Mouse (Mus musculus) frontal cortex, postnatal 10 days (tissue): ENCODE measurements at regions not wholly inside any gene's neighbourhood (a gene's known extent, or its start where the extent isn't known, plus 50 kb on each side); places are given as distances from the start of the nearest gene placed in this dataset.

Experiments
- DNase-seq, 2 experiments: peaks; one replicate each; pipeline ENCODE4 v3.0.0; 2022; ENCODE audit warnings: low spot score in 2 of 2, mixed read lengths in 1 of 2

- no peak for DNase-seq
Observed at GRCm38 (mm10) chr14:68246966-68247365, 1047.1 kb downstream of the Synb start.

DNA sequence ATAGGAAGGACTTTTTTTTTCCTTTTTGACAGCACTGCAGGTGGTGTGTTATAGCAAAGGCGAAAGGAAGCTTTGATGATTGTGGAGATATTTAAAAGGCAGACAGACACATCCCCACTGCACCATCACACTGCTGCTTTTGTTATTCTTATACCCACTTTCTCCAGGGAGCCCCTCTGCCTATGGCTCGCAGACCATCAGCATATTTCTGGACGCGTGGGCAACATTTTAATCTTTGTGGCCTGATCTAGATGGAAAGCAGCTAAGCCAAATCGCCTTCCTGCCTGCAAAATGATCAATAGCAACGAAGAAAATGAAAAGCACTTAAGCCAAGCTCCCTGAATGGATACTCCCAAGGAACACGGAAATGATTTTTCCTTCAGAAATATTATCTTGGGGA lies 1054.0 kb downstream of the Synb start:
- no peak for DNase-seq

GRCm38 (mm10) chr14:68224152-68224551 lies 1069.9 kb downstream of the Synb start:
- no peak for DNase-seq

- no peak for DNase-seq
Observed at GRCm38 (mm10) chr14:68219025-68219595, 1075.0 kb downstream of the Synb start.

DNA sequence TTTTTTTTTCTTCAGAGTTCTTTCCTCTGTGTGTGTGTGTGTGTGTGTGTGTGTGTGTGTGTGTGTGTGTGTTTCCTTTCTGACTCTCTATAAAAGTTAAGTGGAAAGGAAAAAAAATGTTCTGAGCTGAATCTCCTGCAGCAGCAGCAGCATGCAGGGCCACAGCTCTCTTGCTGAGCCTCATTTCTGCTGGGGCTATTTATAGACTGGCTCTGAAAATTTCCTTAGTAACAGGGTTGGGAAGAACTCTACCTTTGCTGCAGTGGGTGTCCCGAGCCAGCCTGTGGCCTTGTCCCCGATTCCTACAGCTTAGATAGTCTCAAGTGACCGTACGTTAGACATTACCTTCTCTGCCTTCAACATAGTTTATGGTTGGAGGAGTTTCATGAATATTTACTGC lies 1075.6 kb downstream of the Synb start:
- DNase-seq: peak in 1 of 2 experiments; percentile 10

- no peak for DNase-seq
Observed at GRCm38 (mm10) chr14:68217986-68218385, 1076.1 kb downstream of the Synb start.

- DNase-seq: no peak
Observed at GRCm38 (mm10) chr14:68213879-68214278, 1080.2 kb downstream of the Synb start.

DNA sequence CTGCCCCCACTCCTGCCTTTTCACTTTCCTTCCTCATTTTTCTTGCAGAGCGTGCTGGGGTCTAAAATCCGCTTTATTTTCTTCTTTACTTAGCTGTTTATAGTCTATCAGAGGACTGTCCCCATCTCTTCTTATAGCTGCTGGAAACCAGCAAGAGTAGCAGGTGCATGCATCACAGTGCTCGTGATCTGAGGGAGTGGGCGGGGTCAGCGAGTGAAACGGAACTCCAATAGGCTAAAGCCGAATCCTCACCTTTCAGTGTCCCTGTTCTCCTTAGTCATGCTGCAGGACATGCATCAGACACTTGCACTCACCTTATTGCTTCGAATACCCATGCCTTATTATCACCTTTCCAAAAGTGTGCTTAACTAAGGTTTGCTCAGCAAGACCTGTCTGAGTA lies 1095.3 kb downstream of the Synb start:
- no peak for DNase-seq

DNA sequence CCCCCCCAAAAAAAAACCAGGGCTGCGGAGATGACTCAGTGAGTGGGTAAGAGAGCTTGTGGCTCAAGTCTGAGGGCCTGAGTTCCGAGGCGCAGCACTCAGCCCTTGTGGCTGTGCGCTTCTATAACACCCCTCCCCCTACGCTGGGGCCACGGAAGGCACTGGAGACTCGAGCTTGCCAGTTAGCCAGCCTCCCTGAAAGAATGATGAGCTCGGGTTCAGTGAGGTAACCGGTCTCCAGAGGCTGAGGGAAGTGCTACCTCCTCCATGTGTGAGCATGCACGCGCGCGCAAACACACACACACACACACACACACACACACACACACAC lies 1096.7 kb downstream of the Synb start:
- no peak for DNase-seq

DNA sequence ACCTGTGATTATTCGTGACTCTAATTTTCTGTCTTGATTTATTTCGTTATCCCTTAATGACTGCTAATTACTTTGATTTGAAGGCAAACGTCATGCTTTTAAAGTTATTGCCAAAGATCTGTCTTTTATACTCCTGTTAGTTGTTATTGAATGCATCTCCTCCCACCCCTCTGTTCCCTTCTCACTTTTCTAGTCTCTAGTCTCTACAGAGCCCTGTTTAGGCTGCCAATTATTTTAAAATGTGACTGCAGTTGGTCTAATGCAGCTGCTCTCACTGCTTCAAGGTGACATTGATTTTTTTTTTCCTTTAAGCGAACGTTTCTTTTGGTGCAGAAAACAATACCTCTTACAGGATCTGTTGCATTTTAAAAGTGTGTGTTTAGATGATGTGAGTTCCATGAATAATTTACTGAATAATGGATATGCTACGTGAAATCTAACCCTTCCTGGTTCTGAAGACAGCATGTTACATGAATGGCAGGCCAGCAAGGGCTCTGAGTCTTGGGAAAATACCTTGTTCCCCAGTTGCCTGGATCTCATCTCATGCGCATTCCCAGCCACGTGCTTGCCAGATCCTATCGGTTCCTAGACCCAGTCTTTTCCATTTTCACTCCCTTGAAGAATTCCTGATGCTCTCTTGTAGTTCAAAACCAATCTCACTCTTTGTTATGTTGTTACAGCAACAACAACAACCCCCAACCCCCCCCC lies 1097.2 kb downstream of the Synb start:
- no peak for DNase-seq

DNA sequence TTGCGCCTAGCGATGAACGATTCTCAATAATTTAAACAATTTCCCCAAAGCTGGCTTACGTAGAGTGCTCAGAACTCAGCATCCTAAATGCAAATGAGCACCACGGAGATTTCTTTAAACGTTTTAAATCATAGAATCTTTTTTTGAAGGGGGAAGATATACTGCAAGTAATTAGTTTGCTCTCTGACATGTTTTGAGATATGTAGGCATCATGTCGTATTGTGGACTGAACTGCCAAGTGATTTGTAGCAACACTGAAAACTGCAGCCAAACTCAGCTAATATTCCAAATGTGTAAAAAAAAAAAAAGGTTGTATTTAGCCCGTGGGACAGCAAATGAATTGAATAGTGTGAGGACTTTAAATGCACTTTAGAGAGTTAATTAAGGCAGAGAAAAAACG lies 1097.9 kb downstream of the Synb start:
- no peak for DNase-seq

DNA sequence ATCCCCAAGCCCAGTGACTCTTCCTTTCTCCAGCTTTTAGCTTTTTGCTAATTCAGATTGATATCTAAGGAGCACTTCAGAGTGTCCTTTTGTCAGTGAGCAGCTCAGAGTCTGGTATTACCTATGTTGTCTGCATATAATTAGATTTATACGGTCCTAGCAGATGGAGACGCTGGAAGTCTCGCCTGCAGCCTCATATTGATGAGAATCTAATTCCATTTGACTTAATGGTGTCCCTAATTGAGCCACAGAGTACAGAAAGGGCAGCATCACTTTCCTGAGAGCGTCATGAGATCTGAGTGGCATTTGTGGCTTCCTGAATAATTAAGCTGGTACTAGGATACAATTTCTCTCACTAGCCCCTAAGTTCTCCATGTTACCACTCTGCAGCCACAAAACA lies 1104.2 kb downstream of the Synb start:
- DNase-seq: no peak

GRCm38 (mm10) chr14:68188325-68188724 lies 1105.8 kb downstream of the Synb start:
- DNase-seq: no peak

DNA sequence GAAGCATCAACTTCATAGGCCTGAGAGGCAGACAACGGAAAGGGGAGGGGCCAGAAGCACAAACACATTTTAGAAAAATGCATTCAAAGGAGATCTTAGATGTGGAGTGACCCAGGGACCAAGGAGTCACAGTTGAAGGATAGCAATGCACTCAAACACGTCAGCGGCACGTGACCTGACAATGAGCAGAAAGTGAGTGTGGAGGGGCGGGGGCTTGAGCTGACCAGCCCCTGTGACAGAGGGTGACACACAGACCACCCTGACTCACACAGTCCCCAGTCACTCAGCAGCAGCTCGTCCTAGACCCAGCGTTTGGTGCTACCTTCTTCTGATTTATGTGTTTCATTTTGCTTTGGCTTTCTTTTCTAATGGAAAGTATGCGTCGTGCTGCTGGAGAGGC lies 1111.5 kb downstream of the Synb start:
- DNase-seq: no peak

GRCm38 (mm10) chr14:68181168-68181567 lies 1112.9 kb downstream of the Synb start:
- no peak for DNase-seq
